Mouse (Mus musculus): ENCODE measurements around the gene Ptx4.

DNA sequence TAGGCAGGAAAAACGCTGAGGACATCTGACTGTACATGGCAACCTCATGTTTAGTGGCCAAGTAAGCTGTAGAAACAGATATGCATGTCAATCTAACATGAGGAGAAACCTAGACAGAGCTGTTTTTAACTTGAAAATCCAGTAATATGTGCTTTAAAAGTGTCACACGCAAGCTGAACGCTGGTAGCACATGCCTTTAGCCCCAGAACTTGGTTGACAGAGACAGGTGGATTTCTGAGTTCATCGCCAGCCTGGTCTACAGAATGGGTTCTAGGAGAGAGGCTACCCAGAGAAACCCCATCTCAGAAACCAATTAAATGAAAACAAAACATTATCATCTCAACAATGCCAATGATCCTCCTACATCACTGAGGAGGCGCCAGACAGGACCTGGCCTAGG, 9.3 kb upstream of the Ptx4 start:
- TF ChIP-seq POLR2A (IDR thresholded peaks at IDR 0.05; ENCODE audit: borderline replicate concordance, extremely low read depth, low read depth, low read length) (no peak), CTCF (IDR thresholded peaks at IDR 0.05; ENCODE audit: insufficient read depth, low read length) (no peak)

Measured in lung, adult 2 months (tissue).